Mouse (Mus musculus): ENCODE data around the gene Cmc1. TPM values are rescaled to one million over a fixed set of nuclear protein-coding genes. Genes with fewer than 3 reads are reported as not detected.

The Cmc1 gene
- 30.2 and 36.5 TPM in 2 replicates for polyA plus RNA-seq (2016; fragmentation: Nextera tagmentation; extraction: Ambion mirVana)

- no peaks in the 10 kb centered on the region for H3K9me3 ChIP-seq
Measured at GRCm38 (mm10) chr9:118149407-118150402, at the start of gene Cmc1. TSS of gene Cmc1 (minus strand) at chr9:118150177.

GRCm38 (mm10) chr9:118198557-118198956 is 48.6 kb upstream of the Cmc1 start:
- 89% methylated on average over 1 of the region's 1 CpGs for WGBS
- Histone ChIP-seq H3K27me3 (ENCODE audit: insufficient read depth, poor library complexity, severe bottlenecking) (no peaks in the 10 kb centered on the region), H3K9me3 (no peaks in the 10 kb centered on the region), H3K4me3 (no peak overlapping the region), H3K27ac (no peak overlapping the region), H3K36me3 (no peaks in the 10 kb centered on the region), H3K4me1 (no peaks in the 10 kb centered on the region)
- no peak for DNase-seq (ENCODE audit: low spot score)

More at GRCm38 (mm10) chr9:118149407-118150402, at the start of gene Cmc1:
- peak within 1 kb of the TSS; percentile 75 for H3K4me3 ChIP-seq
- no peaks in the 10 kb centered on the region for H3K27me3 ChIP-seq (ENCODE audit: insufficient read depth, poor library complexity, severe bottlenecking)
- H3K27ac ChIP-seq, result peak within 1 kb of the TSS; percentile 91
- H3K4me1 ChIP-seq, result peaks cover 12% of the 10 kb centered on the region
- peaks cover 5% of the 10 kb centered on the region for H3K36me3 ChIP-seq
- peak; percentile 98 for DNase-seq (ENCODE audit: low spot score)
- 2% methylated on average over 58 of the region's 58 CpGs for WGBS

GRCm38 (mm10) chr9:118196661-118197390 is 46.8 kb upstream of the Cmc1 start:
- Histone ChIP-seq H3K27me3 (ENCODE audit: insufficient read depth, poor library complexity, severe bottlenecking) (no peaks in the 10 kb centered on the region), H3K4me3 (no peak overlapping the region), H3K4me1 (no peaks in the 10 kb centered on the region), H3K27ac (no peak overlapping the region), H3K9me3 (no peaks in the 10 kb centered on the region), H3K36me3 (no peaks in the 10 kb centered on the region)
- no peak for DNase-seq (ENCODE audit: low spot score)
- WGBS, result 84% methylated on average over 9 of the region's 9 CpGs

- WGBS, result 85% methylated on average over 1 of the region's 1 CpGs
- no peak overlapping the region for H3K27ac ChIP-seq
- H3K9me3 ChIP-seq, result no peaks in the 10 kb centered on the region
- no peaks in the 10 kb centered on the region for H3K4me1 ChIP-seq
- H3K4me3 ChIP-seq, result no peak overlapping the region
- no peak for DNase-seq (ENCODE audit: low spot score)
- no peaks in the 10 kb centered on the region for H3K27me3 ChIP-seq (ENCODE audit: insufficient read depth, poor library complexity, severe bottlenecking)
- no peaks in the 10 kb centered on the region for H3K36me3 ChIP-seq
Measured at GRCm38 (mm10) chr9:118193263-118193662, 43.3 kb upstream of the Cmc1 start.

- H3K4me1 ChIP-seq, result no peaks in the 10 kb centered on the region
- no peaks in the 10 kb centered on the region for H3K36me3 ChIP-seq
- no peak for DNase-seq (ENCODE audit: low spot score)
- H3K27me3 ChIP-seq (ENCODE audit: insufficient read depth, poor library complexity, severe bottlenecking), result no peaks in the 10 kb centered on the region
- H3K9me3 ChIP-seq, result no peaks in the 10 kb centered on the region
- H3K4me3 ChIP-seq, result no peak overlapping the region
- H3K27ac ChIP-seq, result no peak overlapping the region
- 73% methylated on average over 10 of the region's 10 CpGs for WGBS
Measured at GRCm38 (mm10) chr9:118191276-118191675, 41.3 kb upstream of the Cmc1 start.

GRCm38 (mm10) chr9:118188374-118188773 is 38.4 kb upstream of the Cmc1 start:
- Histone ChIP-seq H3K27ac (no peak overlapping the region), H3K36me3 (no peaks in the 10 kb centered on the region), H3K27me3 (ENCODE audit: insufficient read depth, poor library complexity, severe bottlenecking) (no peaks in the 10 kb centered on the region), H3K9me3 (no peaks in the 10 kb centered on the region), H3K4me1 (no peaks in the 10 kb centered on the region), H3K4me3 (no peak overlapping the region)
- DNase-seq (ENCODE audit: low spot score), result no peak
- 94% methylated on average over 6 of the region's 6 CpGs for WGBS

- 92% methylated on average over 7 of the region's 7 CpGs for WGBS
- Histone ChIP-seq H3K27ac (no peak overlapping the region), H3K9me3 (no peaks in the 10 kb centered on the region), H3K4me1 (no peaks in the 10 kb centered on the region), H3K27me3 (ENCODE audit: insufficient read depth, poor library complexity, severe bottlenecking) (no peaks in the 10 kb centered on the region), H3K4me3 (no peak overlapping the region), H3K36me3 (no peaks in the 10 kb centered on the region)
- no peak for DNase-seq (ENCODE audit: low spot score)
Measured at GRCm38 (mm10) chr9:118187420-118187819, 37.4 kb upstream of the Cmc1 start.

- 83% methylated on average over 10 of the region's 10 CpGs for WGBS
- DNase-seq (ENCODE audit: low spot score), result no peak
- H3K4me3 ChIP-seq, result no peak overlapping the region
- H3K36me3 ChIP-seq, result no peaks in the 10 kb centered on the region
- H3K27me3 ChIP-seq (ENCODE audit: insufficient read depth, poor library complexity, severe bottlenecking), result no peaks in the 10 kb centered on the region
- H3K27ac ChIP-seq, result no peak overlapping the region
- no peaks in the 10 kb centered on the region for H3K9me3 ChIP-seq
- no peaks in the 10 kb centered on the region for H3K4me1 ChIP-seq
Measured at GRCm38 (mm10) chr9:118186776-118187175, 36.8 kb upstream of the Cmc1 start.

GRCm38 (mm10) chr9:118179136-118180025 is 29.4 kb upstream of the Cmc1 start:
- no peaks in the 10 kb centered on the region for H3K9me3 ChIP-seq
- peaks cover 7% of the 10 kb centered on the region; the same call in 1 of the 2 replicates for H3K4me1 ChIP-seq
- H3K27me3 ChIP-seq (ENCODE audit: insufficient read depth, poor library complexity, severe bottlenecking), result no peaks in the 10 kb centered on the region
- DNase-seq (ENCODE audit: low spot score), result no peak
- no peak overlapping the region for H3K4me3 ChIP-seq
- no peak overlapping the region for H3K27ac ChIP-seq
- WGBS, result 69% methylated on average over 18 of the region's 18 CpGs
- no peaks in the 10 kb centered on the region for H3K36me3 ChIP-seq

GRCm38 (mm10) chr9:118176687-118177086 is 26.7 kb upstream of the Cmc1 start:
- H3K27me3 ChIP-seq (ENCODE audit: insufficient read depth, poor library complexity, severe bottlenecking), result no peaks in the 10 kb centered on the region
- 43% methylated on average over 3 of the region's 3 CpGs for WGBS
- peaks cover 7% of the 10 kb centered on the region; the same call in 1 of the 2 replicates for H3K4me1 ChIP-seq
- H3K36me3 ChIP-seq, result no peaks in the 10 kb centered on the region
- H3K9me3 ChIP-seq, result no peaks in the 10 kb centered on the region
- no peak for DNase-seq (ENCODE audit: low spot score)
- H3K4me3 ChIP-seq, result no peak overlapping the region
- no peak overlapping the region for H3K27ac ChIP-seq

- WGBS, result 89% methylated on average over 4 of the region's 4 CpGs
Measured at GRCm38 (mm10) chr9:118175411-118175810, 25.4 kb upstream of the Cmc1 start.

GRCm38 (mm10) chr9:118173086-118173485 is 23.1 kb upstream of the Cmc1 start:
- Histone ChIP-seq H3K4me3 (no peak overlapping the region), H3K9me3 (no peaks in the 10 kb centered on the region), H3K4me1 (no peaks in the 10 kb centered on the region), H3K36me3 (no peaks in the 10 kb centered on the region), H3K27ac (no peak overlapping the region), H3K27me3 (ENCODE audit: insufficient read depth, poor library complexity, severe bottlenecking) (no peaks in the 10 kb centered on the region)
- no peak for DNase-seq (ENCODE audit: low spot score)
- WGBS, result 83% methylated on average over 4 of the region's 4 CpGs

More at GRCm38 (mm10) chr9:118175411-118175810, 25.4 kb upstream of the Cmc1 start:
- Histone ChIP-seq H3K27me3 (ENCODE audit: insufficient read depth, poor library complexity, severe bottlenecking) (no peaks in the 10 kb centered on the region), H3K9me3 (no peaks in the 10 kb centered on the region), H3K4me3 (no peak overlapping the region), H3K27ac (no peak overlapping the region), H3K36me3 (no peaks in the 10 kb centered on the region), H3K4me1 (peaks cover 7% of the 10 kb centered on the region; the same call in 1 of the 2 replicates)
- DNase-seq (ENCODE audit: low spot score), result no peak
